In genomic region chr7:104581429-104581828, GRCm38 (mm10) we compare ENCODE assay signal across 27 mouse cellular contexts. TPM values are rescaled to one million over a fixed set of nuclear protein-coding genes. Genes with fewer than 3 reads are reported as not detected.
DNase-seq lines count a peak whose midpoint lies in the region; ATAC-seq lines count a peak whose summit lies in the region.
"Had no signal": no experiment of that assay in that cellular context is flagged by ENCODE, and none has a peak within 500 bp of the region (broad histone marks: within the 10 kb centered on the region; RNA-seq: fewer than 3 reads in every experiment).

No protein-coding gene starts in this region.

- DNase-seq in large intestine, adult 2 months (ENCODE audit: low read depth, low spot score) = peak; percentile 67
- DNase-seq in left cerebral cortex, postnatal 36 days (ENCODE audit: low spot score in 2 of 2) = no peak
- no peak for DNase-seq in B cell, adult 2 months
- DNase-seq in gastrocnemius, adult 8-10 months (ENCODE audit: low spot score in 2 of 2) = no peak
- DNase-seq: adrenal gland, adult 8-10 months; adrenal gland, postnatal 14 days; adrenal gland, postnatal 36 days; cerebellum, adult 11-12 months; cerebellum, adult 2 months; cerebellum, adult 9-10 months; cerebellum, postnatal 10 days; cerebellum, postnatal 25 days; forebrain, postnatal 0 days had no signal

- no peaks in the 10 kb centered on the region for H3K4me1 ChIP-seq in intestine, embryonic 16.5 days (ENCODE audit: control insufficient read depth, insufficient read depth, low read length)
- H3K4me1 ChIP-seq: embryonic facial prominence, embryonic 10.5 days; embryonic facial prominence, embryonic 12.5 days; forebrain, embryonic 13.5 days; forebrain, embryonic 15.5 days had no signal

- no peaks in the 10 kb centered on the region for H3K36me3 ChIP-seq in intestine, embryonic 16.5 days (ENCODE audit: control insufficient read depth, insufficient read depth, low read length)
- H3K36me3 ChIP-seq: embryonic facial prominence, embryonic 10.5 days; embryonic facial prominence, embryonic 12.5 days; forebrain, embryonic 15.5 days; G1E had no signal

- H3K27me3 ChIP-seq in intestine, embryonic 16.5 days (replicated peaks; ENCODE audit: control insufficient read depth, insufficient read depth, low read length) = no peaks in the 10 kb centered on the region
- H3K27me3 ChIP-seq: CH12.LX; embryonic facial prominence, embryonic 12.5 days; forebrain, embryonic 13.5 days; forebrain, embryonic 15.5 days; Patski had no signal

- H3K9me3 ChIP-seq in intestine, embryonic 16.5 days (ENCODE audit: control insufficient read depth, low read length) = no peaks in the 10 kb centered on the region
- H3K9me3 ChIP-seq: embryonic facial prominence, embryonic 10.5 days; embryonic facial prominence, embryonic 12.5 days; forebrain, embryonic 13.5 days; forebrain, embryonic 15.5 days; G1E had no signal

- H3K4me2 ChIP-seq in intestine, embryonic 16.5 days (ENCODE audit: low read depth, low read length) = no peak overlapping the region
- H3K4me2 ChIP-seq: embryonic facial prominence, embryonic 12.5 days; forebrain, embryonic 13.5 days; forebrain, embryonic 15.5 days had no signal

- H3K4me3 ChIP-seq in intestine, embryonic 16.5 days (ENCODE audit: low read length) = no peak overlapping the region
- H3K4me3 ChIP-seq: embryonic facial prominence, embryonic 10.5 days; embryonic facial prominence, embryonic 12.5 days; forebrain, embryonic 13.5 days; forebrain, embryonic 15.5 days had no signal

- WGBS in intestine, embryonic 16.5 days = 64% methylated on average over 4 of the region's 4 CpGs
- WGBS in large intestine, adult 2 months = 27% methylated on average over 4 of the region's 4 CpGs

- ATAC-seq in intestine, embryonic 16.5 days = peak; percentile 83
- ATAC-seq: activated CD4-positive, CD25-positive, alpha-beta regulatory T cell, adult 4 months; CD4-positive, CD25-positive, alpha-beta regulatory T cell, adult 4 months; forebrain, embryonic 13.5 days; forebrain, embryonic 15.5 days; forebrain, postnatal 0 days; Patski had no signal

- no peak overlapping the region for H3K27ac ChIP-seq in intestine, embryonic 16.5 days (ENCODE audit: low read length)
- H3K27ac ChIP-seq: embryonic facial prominence, embryonic 10.5 days; embryonic facial prominence, embryonic 12.5 days; forebrain, embryonic 13.5 days; forebrain, embryonic 15.5 days had no signal

- H3K9ac ChIP-seq in intestine, embryonic 16.5 days (ENCODE audit: low read depth, low read length) = no peak overlapping the region
- H3K9ac ChIP-seq: embryonic facial prominence, embryonic 12.5 days; forebrain, embryonic 13.5 days; forebrain, embryonic 15.5 days; forebrain, postnatal 0 days had no signal

- intact Hi-C loops in left cerebral cortex, postnatal 36 days (cut with DNase I) = no loop called here

RNA-seq across cellular contexts. Expression of gene Olfr653, which starts 4.3 kb away (rescaled TPM):
- polyA plus RNA-seq in intestine, embryonic 16.5 days (2015; fragmentation: Nextera tagmentation; extraction: Ambion mirVana) = not detected in 2 replicates
- polyA plus RNA-seq in large intestine, adult 2 months (2012; rRNA removed) = not detected in 2 replicates
- not detected for total RNA-seq in left cerebral cortex, postnatal 36 days (2021)
- not detected for total RNA-seq in gastrocnemius, adult 8-10 months (2022)
- total RNA-seq: adrenal gland, adult 18-20 months; adrenal gland, adult 8-10 months; adrenal gland, postnatal 14 days; adrenal gland, postnatal 36 days; CH12.LX; forebrain, postnatal 0 days had no signal
- polyA plus RNA-seq: activated CD4-positive, CD25-positive, alpha-beta regulatory T cell, adult 4 months; CD4-positive, CD25-positive, alpha-beta regulatory T cell, adult 4 months; cerebellum, adult 2 months; cortical plate, adult 2 months; embryonic facial prominence, embryonic 10.5 days; embryonic facial prominence, embryonic 12.5 days; forebrain, embryonic 11.5 days; forebrain, embryonic 13.5 days; forebrain, embryonic 15.5 days; forebrain, postnatal 0 days; G1E; Patski had no signal

RNA-seq across cellular contexts. Expression of gene Olfr654, which starts 5.4 kb away (rescaled TPM):
- polyA plus RNA-seq in intestine, embryonic 16.5 days (2015; fragmentation: Nextera tagmentation; extraction: Ambion mirVana) = not detected in 2 replicates
- polyA plus RNA-seq in large intestine, adult 2 months (2012; rRNA removed) = not detected in 2 replicates
- not detected for total RNA-seq in left cerebral cortex, postnatal 36 days (2021)
- total RNA-seq in gastrocnemius, adult 8-10 months (2022) = not detected
- total RNA-seq: adrenal gland, adult 18-20 months; adrenal gland, adult 8-10 months; adrenal gland, postnatal 14 days; adrenal gland, postnatal 36 days; CH12.LX had no signal
- polyA plus RNA-seq: CD4-positive, CD25-positive, alpha-beta regulatory T cell, adult 4 months; cerebellum, adult 2 months; cortical plate, adult 2 months; embryonic facial prominence, embryonic 10.5 days; embryonic facial prominence, embryonic 12.5 days; embryonic facial prominence, embryonic 14.5 days; forebrain, embryonic 11.5 days; forebrain, embryonic 13.5 days; forebrain, embryonic 15.5 days; forebrain, postnatal 0 days; G1E; Patski had no signal

RNA-seq across cellular contexts. Expression of gene Olfr655, which starts 20.1 kb away (rescaled TPM):
- polyA plus RNA-seq in intestine, embryonic 16.5 days (2015; fragmentation: Nextera tagmentation; extraction: Ambion mirVana) = not detected in 2 replicates
- polyA plus RNA-seq in large intestine, adult 2 months (2012; rRNA removed) = not detected in 2 replicates
- total RNA-seq in left cerebral cortex, postnatal 36 days (2021) = not detected
- total RNA-seq in gastrocnemius, adult 8-10 months (2022) = not detected
- total RNA-seq: adrenal gland, adult 18-20 months; adrenal gland, adult 8-10 months; adrenal gland, postnatal 14 days; adrenal gland, postnatal 36 days; CH12.LX; forebrain, postnatal 0 days had no signal
- polyA plus RNA-seq: activated CD4-positive, CD25-positive, alpha-beta regulatory T cell, adult 4 months; cortical plate, adult 2 months; embryonic facial prominence, embryonic 10.5 days; embryonic facial prominence, embryonic 12.5 days; embryonic facial prominence, embryonic 14.5 days; forebrain, embryonic 11.5 days; forebrain, embryonic 13.5 days; forebrain, postnatal 0 days; G1E had no signal

RNA-seq across cellular contexts. Expression of gene Olfr652, which starts 20.7 kb away (rescaled TPM):
- polyA plus RNA-seq in intestine, embryonic 16.5 days (2015; fragmentation: Nextera tagmentation; extraction: Ambion mirVana) = not detected in 2 replicates
- not detected in 2 replicates for polyA plus RNA-seq in large intestine, adult 2 months (2012; rRNA removed)
- total RNA-seq in left cerebral cortex, postnatal 36 days (2021) = not detected
- not detected for total RNA-seq in gastrocnemius, adult 8-10 months (2022)
- total RNA-seq: adrenal gland, adult 18-20 months; adrenal gland, adult 8-10 months; adrenal gland, postnatal 14 days; adrenal gland, postnatal 36 days; CH12.LX; forebrain, postnatal 0 days had no signal
- polyA plus RNA-seq: cerebellum, adult 2 months; cortical plate, adult 2 months; embryonic facial prominence, embryonic 10.5 days; embryonic facial prominence, embryonic 12.5 days; forebrain, embryonic 11.5 days; forebrain, embryonic 15.5 days; forebrain, postnatal 0 days; G1E; Patski had no signal

RNA-seq across cellular contexts. Expression of gene Olfr651, which starts 31.5 kb away (rescaled TPM):
- polyA plus RNA-seq in intestine, embryonic 16.5 days (2015; fragmentation: Nextera tagmentation; extraction: Ambion mirVana) = not detected in 2 replicates
- not detected in 2 replicates for polyA plus RNA-seq in large intestine, adult 2 months (2012; rRNA removed)
- total RNA-seq in left cerebral cortex, postnatal 36 days (2021) = not detected
- not detected for total RNA-seq in gastrocnemius, adult 8-10 months (2022)
- total RNA-seq: adrenal gland, adult 18-20 months; adrenal gland, adult 8-10 months; adrenal gland, postnatal 14 days; adrenal gland, postnatal 36 days; CH12.LX; forebrain, postnatal 0 days; G1E had no signal
- polyA plus RNA-seq: activated CD4-positive, CD25-positive, alpha-beta regulatory T cell, adult 4 months; CD4-positive, CD25-positive, alpha-beta regulatory T cell, adult 4 months; cerebellum, adult 2 months; cortical plate, adult 2 months; embryonic facial prominence, embryonic 10.5 days; embryonic facial prominence, embryonic 12.5 days; embryonic facial prominence, embryonic 14.5 days; forebrain, embryonic 11.5 days; forebrain, embryonic 13.5 days; forebrain, embryonic 15.5 days; forebrain, postnatal 0 days; G1E; Patski had no signal
